Mouse (Mus musculus): ENCODE measurements at regions not wholly inside any gene's neighbourhood (a gene's known extent, or its start where the extent isn't known, plus 50 kb on each side); places are given as distances from the start of the nearest gene placed in this dataset.
"Not testable (repeated sequence)": the region's sequence is repeated elsewhere in the genome, so short reads cannot be mapped to it uniquely, and the experiment has no call there.

GRCm38 (mm10) chr7:64036154-64036553 lies 97.4 kb upstream of the Klf13 start:
- ATAC-seq (replicated peaks; ENCODE audit: low FRiP score, low TSS enrichment, poor library complexity, severe bottlenecking) = no peak

DNA sequence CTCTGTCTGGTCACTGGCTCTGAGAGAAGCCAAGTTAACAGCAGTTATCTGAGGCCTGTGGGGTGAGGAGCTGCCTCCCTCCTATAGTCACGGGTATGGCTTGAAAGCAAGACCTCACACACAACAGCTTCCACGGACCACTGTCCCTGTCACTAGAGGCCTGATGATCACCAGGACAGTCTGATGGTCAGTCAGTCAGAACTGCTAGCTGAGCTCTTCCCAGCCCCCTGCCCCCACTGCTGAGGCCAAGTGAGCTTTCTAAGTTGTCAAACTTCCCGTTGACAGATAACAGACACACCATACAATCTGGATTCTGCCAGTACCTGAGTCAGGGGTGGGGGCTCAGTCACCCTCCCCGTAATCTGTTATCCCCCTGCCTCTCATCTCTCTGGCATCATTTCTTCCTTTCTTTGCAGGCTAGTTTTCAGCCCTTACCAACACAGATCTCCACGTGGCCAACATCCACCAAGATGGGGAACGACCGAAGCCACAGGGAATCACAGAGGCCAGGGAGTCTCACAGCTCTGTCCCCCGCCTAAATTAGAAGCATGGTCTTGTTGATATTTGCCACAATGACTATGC lies 96.4 kb upstream of the Klf13 start:
- ATAC-seq (replicated peaks; ENCODE audit: low FRiP score, low TSS enrichment, poor library complexity, severe bottlenecking) = 0 out of 2 replicates have a peak, but pooled peaks have one; percentile 22

GRCm38 (mm10) chr7:64034493-64034892 lies 95.8 kb upstream of the Klf13 start:
- ATAC-seq (replicated peaks; ENCODE audit: low FRiP score, low TSS enrichment, poor library complexity, severe bottlenecking) = no peak

DNA sequence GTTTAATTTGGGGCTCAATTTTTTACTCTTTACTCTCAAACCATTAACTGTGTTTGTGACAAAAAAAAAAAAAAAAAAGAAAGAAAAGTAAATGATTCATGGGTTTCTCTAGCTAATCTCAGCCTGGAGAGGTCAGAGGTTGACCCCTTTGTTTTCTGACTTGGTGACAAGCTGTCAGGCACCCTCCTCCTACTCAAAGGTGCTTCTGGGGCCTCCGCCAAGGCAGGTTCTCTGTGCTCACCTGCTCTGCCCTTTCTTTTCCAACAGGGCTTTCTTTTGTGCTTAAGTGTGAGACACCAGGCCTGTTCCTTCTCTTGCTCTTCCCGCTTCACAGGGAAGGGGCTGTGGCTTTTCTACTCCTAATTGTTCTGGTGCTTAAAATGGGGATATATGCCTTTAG lies 94.7 kb upstream of the Klf13 start:
- ATAC-seq (replicated peaks; ENCODE audit: low FRiP score, low TSS enrichment, poor library complexity, severe bottlenecking) = no peak

GRCm38 (mm10) chr7:64032921-64033354 lies 94.2 kb upstream of the Klf13 start:
- ATAC-seq (replicated peaks; ENCODE audit: low FRiP score, low TSS enrichment, poor library complexity, severe bottlenecking) = no peak

DNA sequence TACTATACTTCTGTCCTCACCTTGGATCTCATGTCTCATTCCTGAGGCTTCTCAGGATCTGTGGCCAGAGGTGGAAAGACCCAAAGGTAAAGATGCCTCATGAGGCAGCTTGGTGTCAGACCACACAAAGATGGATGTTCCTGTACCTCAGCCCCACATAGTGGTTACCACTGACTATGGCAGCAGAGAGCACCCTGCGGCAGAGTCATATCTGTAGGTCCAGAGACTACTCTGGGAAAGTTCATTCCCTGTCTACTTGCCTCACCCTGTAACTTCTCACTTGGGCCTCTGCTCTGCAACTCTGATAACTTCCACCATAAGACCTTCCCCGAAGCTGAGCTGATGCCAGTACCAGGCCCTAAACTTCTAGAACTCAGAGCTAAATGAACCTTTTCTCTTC lies 91.9 kb upstream of the Klf13 start:
- ATAC-seq (replicated peaks; ENCODE audit: low FRiP score, low TSS enrichment, poor library complexity, severe bottlenecking) = peak; percentile 49; the same call in 1 of the 2 replicates

GRCm38 (mm10) chr7:64027100-64027499 lies 88.4 kb upstream of the Klf13 start:
- no peak for ATAC-seq (replicated peaks; ENCODE audit: low FRiP score, low TSS enrichment, poor library complexity, severe bottlenecking)

DNA sequence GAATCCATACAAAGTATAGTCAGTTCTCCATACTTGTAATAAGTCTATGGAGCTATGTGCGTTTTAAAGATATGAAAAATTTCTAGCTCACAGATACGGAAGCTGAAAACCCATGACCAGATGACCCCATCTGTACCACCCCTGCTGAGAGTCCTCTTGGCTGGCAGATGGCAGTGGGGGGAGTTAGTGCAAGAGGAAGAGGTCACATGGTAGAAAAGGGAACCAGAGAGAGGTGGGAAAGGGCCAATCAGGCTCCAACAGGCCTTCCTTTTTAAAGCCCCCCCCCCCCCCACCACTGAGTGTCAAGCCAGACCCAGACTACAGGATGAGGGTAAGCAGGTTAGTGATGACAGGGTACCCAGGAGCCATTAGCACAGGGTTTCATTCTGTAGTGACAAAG lies 86.4 kb upstream of the Klf13 start:
- no peak for ATAC-seq (replicated peaks; ENCODE audit: low FRiP score, low TSS enrichment, poor library complexity, severe bottlenecking)

DNA sequence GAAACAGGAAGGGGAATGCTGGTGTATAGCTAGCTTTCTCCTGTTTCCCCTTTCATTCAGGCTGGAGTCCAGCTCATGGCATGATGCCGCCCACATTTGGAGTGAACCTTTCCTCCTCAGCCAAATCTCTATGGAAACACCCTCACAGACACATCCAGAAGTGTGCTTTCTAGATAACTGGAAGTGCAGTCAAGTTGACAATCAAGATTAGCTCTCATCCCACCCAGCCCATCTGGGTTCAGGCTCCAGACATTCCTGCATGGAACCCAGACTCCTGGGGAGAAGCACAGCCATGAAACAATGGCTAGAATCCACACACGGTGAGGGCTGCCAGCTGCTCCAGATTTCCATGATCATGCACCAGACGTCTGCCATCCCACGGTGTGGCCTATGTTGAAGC lies 85.5 kb upstream of the Klf13 start:
- ATAC-seq (replicated peaks; ENCODE audit: low FRiP score, low TSS enrichment, poor library complexity, severe bottlenecking) = no peak

DNA sequence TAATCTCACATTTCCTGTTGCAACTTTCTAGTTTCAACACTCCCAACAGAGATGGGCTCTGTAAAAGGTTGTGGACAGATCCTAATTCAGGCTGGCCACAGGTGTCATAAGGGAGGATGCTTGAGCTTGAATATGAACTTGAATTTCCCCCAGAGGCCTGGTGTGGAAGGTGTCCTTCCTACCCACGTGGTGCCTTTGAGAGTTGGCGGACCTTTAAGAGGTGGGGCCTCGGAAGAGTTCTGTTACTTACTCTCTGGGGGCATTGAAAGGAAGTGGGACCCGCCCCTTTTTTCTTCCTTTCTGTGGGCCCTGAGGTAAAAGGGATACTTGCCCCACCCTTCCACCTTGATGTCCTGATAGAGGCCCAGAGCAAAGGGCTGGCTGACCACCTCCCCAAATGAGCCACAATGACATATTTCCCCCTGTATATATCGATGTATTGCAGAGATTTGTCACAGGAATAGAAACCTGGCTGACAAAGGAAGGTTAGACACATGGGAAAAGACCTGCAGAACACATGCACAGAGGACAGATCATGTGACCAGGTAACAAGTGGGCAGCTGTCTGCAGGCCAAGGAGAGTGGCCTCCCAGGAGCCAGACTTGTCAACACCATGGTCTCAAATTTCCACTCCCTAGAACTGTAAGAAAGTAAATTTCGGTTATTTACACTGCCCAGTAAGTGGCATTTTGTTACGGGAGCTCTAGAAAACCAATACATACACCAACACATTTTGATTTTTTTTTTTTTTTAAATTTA lies 84.2 kb upstream of the Klf13 start:
- no peak for ATAC-seq (replicated peaks; ENCODE audit: low FRiP score, low TSS enrichment, poor library complexity, severe bottlenecking)

GRCm38 (mm10) chr7:64021241-64022108 lies 82.8 kb upstream of the Klf13 start:
- ATAC-seq (replicated peaks; ENCODE audit: low FRiP score, low TSS enrichment, poor library complexity, severe bottlenecking) = no peak; the same call in 1 of the 2 replicates

- no peak for ATAC-seq (replicated peaks; ENCODE audit: low FRiP score, low TSS enrichment, poor library complexity, severe bottlenecking)
Measured at GRCm38 (mm10) chr7:64018107-64018506, 79.4 kb upstream of the Klf13 start.

GRCm38 (mm10) chr7:64016874-64017273 lies 78.2 kb upstream of the Klf13 start:
- no peak for ATAC-seq (replicated peaks; ENCODE audit: low FRiP score, low TSS enrichment, poor library complexity, severe bottlenecking)

- ATAC-seq (replicated peaks; ENCODE audit: low FRiP score, low TSS enrichment, poor library complexity, severe bottlenecking) = not testable (repeated sequence)
Measured at GRCm38 (mm10) chr7:64015136-64015535, 76.4 kb upstream of the Klf13 start.

- peak; percentile 72 for ATAC-seq (replicated peaks; ENCODE audit: low FRiP score, low TSS enrichment, poor library complexity, severe bottlenecking)
Measured at GRCm38 (mm10) chr7:64014227-64014626, 75.5 kb upstream of the Klf13 start.

DNA sequence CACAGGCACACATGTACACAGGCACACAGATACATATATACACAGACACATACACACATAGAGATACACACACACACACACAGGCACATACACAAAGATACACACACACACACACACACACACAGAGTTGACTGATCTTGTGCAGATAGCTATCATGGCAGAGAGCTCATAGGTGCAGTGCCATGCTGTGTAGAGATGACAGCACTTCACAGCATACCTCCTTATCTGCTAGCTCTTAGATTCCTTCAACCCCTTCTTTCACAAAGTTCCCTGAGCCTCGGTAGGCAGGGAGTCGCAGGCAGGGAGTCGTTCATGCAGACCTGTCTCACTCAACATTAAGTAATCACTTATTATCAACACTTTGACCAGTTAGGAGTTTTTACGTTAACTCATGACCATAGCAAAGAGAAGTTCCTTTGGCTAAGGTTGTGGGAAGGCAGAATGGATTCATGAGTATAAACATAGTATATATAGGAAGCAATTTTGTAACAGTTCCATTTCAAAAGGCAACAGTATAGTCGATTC lies 74.4 kb upstream of the Klf13 start:
- peak; percentile 35; the same call in 1 of the 2 replicates for ATAC-seq (replicated peaks; ENCODE audit: low FRiP score, low TSS enrichment, poor library complexity, severe bottlenecking)

DNA sequence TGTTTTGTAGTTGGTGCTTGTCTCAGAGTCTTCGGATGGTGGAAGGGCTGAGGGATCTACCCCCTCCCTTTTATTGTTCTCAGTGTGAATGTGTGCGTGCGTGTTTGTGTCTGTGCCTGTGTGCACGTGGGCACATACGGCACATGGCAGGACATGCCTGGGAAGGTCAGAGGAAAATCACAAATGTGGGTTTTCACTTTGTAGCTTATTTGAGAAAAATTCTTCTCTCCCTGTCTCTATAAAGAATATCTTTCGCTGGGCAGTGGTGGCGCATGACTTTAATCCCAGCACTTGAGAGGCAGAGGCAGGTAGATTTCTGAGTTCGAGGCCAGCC lies 73.5 kb upstream of the Klf13 start:
- ATAC-seq (replicated peaks; ENCODE audit: low FRiP score, low TSS enrichment, poor library complexity, severe bottlenecking) = no peak

GRCm38 (mm10) chr7:64011563-64012267 lies 73.0 kb upstream of the Klf13 start:
- ATAC-seq (replicated peaks; ENCODE audit: low FRiP score, low TSS enrichment, poor library complexity, severe bottlenecking) = peak; percentile 42

- no peak for ATAC-seq (replicated peaks; ENCODE audit: low FRiP score, low TSS enrichment, poor library complexity, severe bottlenecking)
Measured at GRCm38 (mm10) chr7:64010640-64011039, 71.9 kb upstream of the Klf13 start.

DNA sequence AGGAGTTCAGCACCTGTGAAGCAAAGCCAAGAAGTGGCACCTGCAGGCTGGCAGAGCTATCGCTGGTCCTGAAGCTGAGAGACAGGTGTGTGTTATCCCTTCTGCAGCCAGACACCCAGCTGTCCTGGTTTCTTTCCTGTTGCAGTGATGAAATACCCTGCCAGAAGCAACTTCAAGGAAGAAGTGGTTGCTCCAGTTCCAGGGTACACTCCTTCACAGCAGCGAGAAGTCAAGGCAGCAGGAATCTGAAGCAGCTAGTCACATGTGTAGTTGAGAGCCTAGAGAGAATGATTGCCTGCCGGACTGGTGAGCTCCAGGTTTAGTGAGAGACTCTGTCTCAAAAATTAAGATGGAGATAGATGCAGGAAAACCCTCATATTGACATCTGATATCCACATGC lies 69.1 kb upstream of the Klf13 start:
- ATAC-seq (replicated peaks; ENCODE audit: low FRiP score, low TSS enrichment, poor library complexity, severe bottlenecking) = no peak

Data from megakaryocyte-erythroid progenitor cell, adult 5-6 weeks (primary cell).